Mouse (Mus musculus) myocyte (in vitro differentiated cells): ENCODE data around the gene Mif. TPM values are rescaled to one million over a fixed set of nuclear protein-coding genes. Genes with fewer than 3 reads are reported as not detected.
"Not testable (repeated sequence)": the region's sequence is repeated elsewhere in the genome, so short reads cannot be mapped to it uniquely, and the experiment has no call there.

Experiments used
- H3K27me3 ChIP-seq: one replicate; pipeline ENCODE4 v1.6.1; 2011; ENCODE audit not compliant: control insufficient read depth, insufficient read depth, insufficient read length
- H3K36me3 ChIP-seq: one replicate; pipeline ENCODE4 v1.6.1; 2011; ENCODE audit not compliant: control insufficient read depth, insufficient read depth
- H3K4me2 ChIP-seq: one replicate; pipeline ENCODE4 v1.6.1; 2011; ENCODE audit warnings: low read depth, control low read depth
- H3K4me3 ChIP-seq: one replicate; pipeline ENCODE4 v1.5.1; 2011; ENCODE audit warnings: mild to moderate bottlenecking, control low read depth, moderate library complexity
- H3K79me2 ChIP-seq: one replicate; pipeline ENCODE4 v1.6.1; 2011; ENCODE audit not compliant: control insufficient read depth, insufficient read depth
- H3ac ChIP-seq: one replicate; pipeline ENCODE4 v1.6.1; 2011; ENCODE audit not compliant: control insufficient read depth, insufficient read length
- CEBPB ChIP-seq: IDR thresholded peaks from 2 replicates; pipeline ENCODE4 v1.6.1; 2011; ENCODE audit warnings: mild to moderate bottlenecking, moderate library complexity; ENCODE audit not compliant: poor library complexity, insufficient read depth, severe bottlenecking
- E2F4 ChIP-seq: IDR thresholded peaks from one replicate; pipeline ENCODE4 v1.6.1; 2011; ENCODE audit warnings: mild to moderate bottlenecking, control low read depth, moderate library complexity; ENCODE audit not compliant: insufficient read depth
- MAX ChIP-seq: IDR thresholded peaks from one replicate; pipeline ENCODE4 v1.6.1; 2011; ENCODE audit warnings: low read depth, mild to moderate bottlenecking, control low read depth
- MYOD1 ChIP-seq, 3 experiments: IDR thresholded peaks; one replicate each; pipeline ENCODE4 v1.6.1; 2011; ENCODE audit warnings: control low read depth in 2 of 3, low read depth in 2 of 3, mild to moderate bottlenecking in 2 of 3, moderate library complexity in 1 of 3; ENCODE audit not compliant: insufficient read length in 2 of 3, control insufficient read depth in 1 of 3
- MYOG ChIP-seq, 3 experiments: IDR thresholded peaks; one replicate each; pipeline ENCODE4 v1.6.1; 2011; ENCODE audit warnings: control low read depth in 2 of 3, low read depth in 2 of 3, mild to moderate bottlenecking in 2 of 3; ENCODE audit not compliant: insufficient read length in 2 of 3, control insufficient read depth in 1 of 3, insufficient read depth in 1 of 3
- POLR2A ChIP-seq: IDR thresholded peaks from one replicate; pipeline ENCODE4 v1.6.1; 2011; ENCODE audit warnings: low read depth, mild to moderate bottlenecking, control low read depth, moderate library complexity; ENCODE audit not compliant: insufficient read length
- POLR2AphosphoS2 ChIP-seq: IDR thresholded peaks from one replicate; pipeline ENCODE4 v1.6.1; 2011; ENCODE audit warnings: low read depth, control low read depth; ENCODE audit not compliant: insufficient read length
- REST ChIP-seq: IDR thresholded peaks from one replicate; pipeline ENCODE4 v1.6.1; 2011; ENCODE audit warnings: mild to moderate bottlenecking, control low read depth, moderate library complexity; ENCODE audit not compliant: insufficient read depth, insufficient read length
- SRF ChIP-seq: IDR thresholded peaks from one replicate; pipeline ENCODE4 v1.6.1; 2011; ENCODE audit warnings: low read depth; ENCODE audit not compliant: control insufficient read depth, insufficient read length
- TCF12 ChIP-seq: IDR thresholded peaks from one replicate; pipeline ENCODE4 v1.6.1; 2011; ENCODE audit warnings: mild to moderate bottlenecking, control low read depth; ENCODE audit not compliant: poor library complexity, insufficient read depth, severe bottlenecking
- TCF3 ChIP-seq: IDR thresholded peaks from one replicate; pipeline ENCODE4 v1.6.1; 2011; ENCODE audit warnings: low read depth, control low read depth; ENCODE audit not compliant: insufficient read length
- USF1 ChIP-seq: IDR thresholded peaks from one replicate; pipeline ENCODE4 v1.6.1; 2011; ENCODE audit warnings: low read depth, mild to moderate bottlenecking, control low read depth, moderate library complexity
- polyA plus RNA-seq: library from polyadenylated mRNA; unstranded; fragments of >200 nt; fragmentation: generic; extraction: Trizol; gene quantifications from one replicate; pipeline ENCODE4 v1.2.1, GENCODE M21; 2012; ENCODE audit warnings: missing spikeins

The Mif gene
- 3,517 TPM for polyA plus RNA-seq

DNA sequence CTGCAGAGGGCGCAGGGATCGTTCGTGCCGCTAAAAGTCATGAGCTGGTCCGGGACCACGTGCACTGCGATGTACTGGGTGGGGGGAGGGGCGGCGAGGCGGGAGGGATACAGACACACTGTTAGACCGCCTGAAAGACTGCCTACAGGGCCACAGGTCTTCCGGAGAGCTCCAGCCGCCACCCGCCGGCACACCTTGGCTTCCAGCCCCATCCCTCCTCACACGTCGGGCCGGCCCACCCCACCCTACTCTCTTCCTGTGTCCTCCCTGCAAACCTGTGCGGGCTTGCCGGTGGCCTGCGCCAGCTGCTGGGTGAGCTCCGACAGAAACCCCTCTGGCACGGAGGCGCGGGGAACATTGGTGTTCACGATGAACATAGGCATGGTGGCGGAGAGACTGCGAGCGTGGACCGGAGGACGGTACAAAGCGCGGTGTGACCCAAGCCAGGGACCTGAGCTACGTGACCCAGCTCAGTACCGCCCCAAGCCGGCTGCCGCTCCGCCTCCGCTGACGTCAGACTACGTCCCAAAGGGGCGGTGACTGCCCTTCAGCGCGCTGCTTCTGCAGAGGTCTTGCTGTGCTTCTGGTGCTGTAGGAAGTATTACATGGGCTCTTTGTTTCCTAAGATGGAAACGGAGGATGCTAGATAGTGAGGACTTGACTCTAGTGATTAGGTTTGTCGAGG is at the start of gene Mif:
Mif (minus strand) TSS at position 455 of the 685 bp plus-strand sequence.
- H3ac ChIP-seq, result peak within 1 kb of the TSS; percentile 28
- peak in 1 of 3 experiments; percentile 18 for TF ChIP-seq MYOG (IDR thresholded peaks at IDR 0.05; ENCODE audit: control insufficient read depth in 1 of 3, insufficient read depth in 1 of 3, insufficient read length in 2 of 3, low read depth in 2 of 3)
- TF ChIP-seq POLR2A, result peak; percentile 86
- peak; percentile 95 for TF ChIP-seq POLR2AphosphoS2
- peak; percentile 17 for TF ChIP-seq SRF

DNA sequence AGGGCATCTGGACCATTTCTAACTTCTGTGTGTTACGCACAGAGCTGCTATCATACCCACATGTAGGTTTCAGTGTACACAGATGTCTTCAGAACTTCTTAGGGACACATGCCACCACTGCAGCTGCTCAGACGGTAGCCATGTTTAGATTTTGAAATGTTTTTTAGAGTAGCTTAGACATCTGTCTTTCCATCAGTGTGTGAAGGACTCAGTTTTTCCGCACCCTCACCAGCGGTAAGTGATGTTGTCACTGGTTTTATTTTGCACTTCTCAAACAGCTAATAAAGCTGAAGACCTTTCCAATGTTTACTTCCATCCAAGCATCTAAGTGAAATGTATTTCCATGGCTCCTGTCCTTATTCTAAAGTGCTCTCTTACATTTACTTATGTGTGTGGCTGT is 46.8 kb upstream of the Mif start:
- H3K36me3 ChIP-seq, result peaks cover 83% of the 10 kb centered on the region
- no peak overlapping the region for H3ac ChIP-seq
- H3K79me2 ChIP-seq, result peaks cover 6% of the 10 kb centered on the region
- no peak overlapping the region for H3K4me3 ChIP-seq
- no peak overlapping the region for H3K4me2 ChIP-seq
- TF ChIP-seq CEBPB, result no peak
- no peak for TF ChIP-seq REST
- TF ChIP-seq POLR2A, result no peak
- no peak for TF ChIP-seq E2F4
- H3K27me3 ChIP-seq, result no peaks in the 10 kb centered on the region

More for the DNA sequence above, at the start of gene Mif:
- not testable (repeated sequence) for H3K27me3 ChIP-seq, H3K36me3 ChIP-seq
- peaks cover 14% of the 10 kb centered on the region for H3K79me2 ChIP-seq
- H3K4me2 ChIP-seq, result peak within 1 kb of the TSS; percentile 94
- peak within 1 kb of the TSS; percentile 86 for H3K4me3 ChIP-seq

DNA sequence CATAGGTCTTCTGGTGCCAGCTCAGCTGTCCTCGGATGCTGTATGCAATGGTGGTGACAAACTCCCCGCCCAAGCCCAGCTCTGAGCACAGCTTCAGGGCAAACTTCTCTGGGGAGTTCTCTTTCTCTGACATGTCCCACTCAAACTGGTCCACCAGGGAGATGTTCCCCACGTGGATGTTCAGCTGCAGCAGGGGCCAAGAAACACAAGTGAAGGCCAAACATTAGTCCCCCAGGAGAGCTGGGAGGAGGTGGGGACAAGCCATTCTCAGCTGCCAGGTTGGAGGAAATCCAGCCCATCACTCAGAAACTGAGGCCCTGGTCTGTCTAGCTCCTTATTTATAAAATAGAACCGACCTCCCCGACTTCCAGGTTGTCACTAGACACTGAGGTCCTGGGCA is 44.4 kb upstream of the Mif start:
- H3K4me3 ChIP-seq, result no peak overlapping the region
- H3K79me2 ChIP-seq, result peaks cover 10% of the 10 kb centered on the region
- TF ChIP-seq POLR2A (no peak), E2F4 (no peak), SRF (no peak), CEBPB (no peak), TCF12 (no peak), POLR2AphosphoS2 (no peak), REST (no peak)
- H3ac ChIP-seq, result no peak overlapping the region
- H3K36me3 ChIP-seq, result peaks cover 72% of the 10 kb centered on the region
- H3K4me2 ChIP-seq, result no peak overlapping the region
- H3K27me3 ChIP-seq, result no peaks in the 10 kb centered on the region

DNA sequence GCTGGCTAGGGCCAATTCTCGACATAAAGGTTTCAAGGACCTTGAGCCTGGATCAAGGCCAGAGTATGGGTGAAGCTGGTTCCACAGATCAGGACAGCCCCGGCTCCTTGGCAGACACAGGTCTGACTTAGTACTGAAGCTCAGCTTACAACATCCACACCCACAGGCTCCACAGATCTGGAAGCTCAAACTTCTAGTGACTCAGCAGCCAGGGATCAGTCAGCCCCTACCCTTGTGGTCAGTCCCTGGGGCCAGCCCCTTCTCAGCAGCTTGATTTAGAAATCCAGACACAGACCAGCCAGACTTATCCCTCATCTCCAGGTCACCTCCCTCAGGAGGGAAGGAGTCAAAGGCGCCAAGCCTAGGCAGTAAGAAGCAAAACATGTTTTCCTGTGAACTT is 38.8 kb upstream of the Mif start:
- Histone ChIP-seq H3K4me2 (peak overlapping the region; percentile 64), H3K4me3 (no peak overlapping the region), H3K79me2 (peaks cover 10% of the 10 kb centered on the region), H3K36me3 (peaks cover 36% of the 10 kb centered on the region), H3ac (no peak overlapping the region), H3K27me3 (no peaks in the 10 kb centered on the region)
- TF ChIP-seq USF1, result no peak
- no peak for TF ChIP-seq POLR2AphosphoS2
- TF ChIP-seq REST, result no peak
- no peak for TF ChIP-seq CEBPB
- peak; percentile 36 for TF ChIP-seq SRF
- peak in 1 of 3 experiments; percentile 45 for TF ChIP-seq MYOG (IDR thresholded peaks at IDR 0.05; ENCODE audit: control insufficient read depth in 1 of 3, insufficient read depth in 1 of 3, insufficient read length in 2 of 3, low read depth in 2 of 3)
- TF ChIP-seq TCF3, result no peak
- no peak for TF ChIP-seq TCF12
- no peak for TF ChIP-seq MAX
- TF ChIP-seq MYOD1 (IDR thresholded peaks at IDR 0.05; ENCODE audit: control insufficient read depth in 1 of 3, insufficient read length in 2 of 3, low read depth in 2 of 3), result no peak
- TF ChIP-seq E2F4, result no peak
- peak; percentile 24 for TF ChIP-seq POLR2A

GRCm38 (mm10) chr10:75898039-75898564 is 38.1 kb upstream of the Mif start:
- H3K27me3 ChIP-seq, result no peaks in the 10 kb centered on the region
- peak overlapping the region; percentile 64 for H3K4me2 ChIP-seq
- H3ac ChIP-seq, result no peak overlapping the region

More at GRCm38 (mm10) chr10:75898039-75898564, 38.1 kb upstream of the Mif start:
- H3K36me3 ChIP-seq, result peaks cover 30% of the 10 kb centered on the region
- H3K4me3 ChIP-seq, result no peak overlapping the region
- peak in 2 of 3 experiments; percentile 19 to 60 for TF ChIP-seq MYOG (IDR thresholded peaks at IDR 0.05; ENCODE audit: control insufficient read depth in 1 of 3, insufficient read depth in 1 of 3, insufficient read length in 2 of 3, low read depth in 2 of 3)
- TF ChIP-seq POLR2A, result no peak
- peaks cover 10% of the 10 kb centered on the region for H3K79me2 ChIP-seq
